Mouse (Mus musculus) frontal cortex, postnatal 25 days (tissue): ENCODE measurements at regions not wholly inside any gene's neighbourhood (a gene's known extent, or its start where the extent isn't known, plus 50 kb on each side); places are given as distances from the start of the nearest gene placed in this dataset.

ENCODE experiments used
- DNase-seq, 2 experiments: peaks; one replicate each; pipeline ENCODE4 v3.0.0; 2022; ENCODE audit warnings: low spot score in 2 of 2

DNA sequence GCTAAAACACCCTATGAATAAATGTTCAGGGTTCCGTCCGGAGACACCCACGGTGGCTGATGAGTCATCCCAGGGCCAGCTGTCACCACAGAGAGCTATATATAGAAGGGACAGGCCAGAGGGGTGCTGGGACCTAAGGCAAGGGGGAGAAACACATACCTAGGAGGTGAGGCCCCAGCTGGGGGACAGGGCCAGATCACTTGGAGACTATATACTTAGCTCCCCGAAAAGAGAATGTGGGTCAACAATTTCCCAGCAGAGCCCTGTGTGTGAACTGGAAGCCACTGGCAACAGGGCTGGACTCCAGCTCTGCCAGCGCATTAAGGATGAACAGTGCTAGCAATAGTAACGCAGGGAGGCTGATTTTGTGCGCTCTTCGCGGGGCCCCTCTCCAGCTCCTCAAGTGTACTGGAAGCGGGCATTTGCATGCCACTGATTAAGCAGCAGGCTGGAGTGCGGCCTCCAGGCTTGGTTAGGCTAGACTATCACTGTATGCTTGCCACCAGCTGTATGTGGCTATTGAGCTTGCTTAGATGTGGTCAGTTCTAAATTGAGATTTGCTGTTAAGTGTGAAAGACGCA lies 320.4 kb downstream of the Bcor start:
- no peak for DNase-seq

DNA sequence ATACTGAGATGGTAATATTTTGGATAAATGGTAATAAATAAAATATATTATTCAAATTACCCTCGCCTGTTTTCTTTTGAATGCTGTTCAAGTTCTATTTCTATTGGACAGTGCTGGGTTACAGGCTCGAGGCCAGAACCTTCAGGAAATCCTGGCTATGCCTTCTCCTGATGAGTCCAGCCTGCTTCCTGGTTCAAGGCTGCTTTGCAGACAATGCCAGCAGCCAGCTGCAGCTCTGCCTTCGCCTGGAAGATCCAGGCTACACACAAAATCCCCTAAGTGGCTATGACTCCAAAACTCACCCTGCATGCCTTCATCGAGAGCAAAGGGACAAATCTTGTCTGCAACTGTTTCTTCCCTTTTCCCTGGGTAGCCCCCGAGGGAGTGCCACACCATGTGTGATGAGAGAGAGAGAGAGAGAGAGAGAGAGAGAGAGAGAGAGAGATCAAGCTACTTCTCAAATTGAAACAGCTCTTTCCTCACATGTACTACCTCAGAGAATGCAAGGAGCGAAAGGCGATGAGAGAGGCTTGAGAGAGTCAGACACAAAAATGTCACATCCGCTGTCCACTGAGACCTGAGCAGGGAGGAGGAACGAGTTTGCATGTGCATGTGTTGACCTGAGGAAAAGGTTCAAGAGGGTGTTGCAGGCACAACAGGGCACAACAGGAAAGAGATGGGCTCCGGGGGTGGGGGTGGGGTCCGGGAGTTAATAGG lies 319.7 kb downstream of the Bcor start:
- DNase-seq: no peak

DNA sequence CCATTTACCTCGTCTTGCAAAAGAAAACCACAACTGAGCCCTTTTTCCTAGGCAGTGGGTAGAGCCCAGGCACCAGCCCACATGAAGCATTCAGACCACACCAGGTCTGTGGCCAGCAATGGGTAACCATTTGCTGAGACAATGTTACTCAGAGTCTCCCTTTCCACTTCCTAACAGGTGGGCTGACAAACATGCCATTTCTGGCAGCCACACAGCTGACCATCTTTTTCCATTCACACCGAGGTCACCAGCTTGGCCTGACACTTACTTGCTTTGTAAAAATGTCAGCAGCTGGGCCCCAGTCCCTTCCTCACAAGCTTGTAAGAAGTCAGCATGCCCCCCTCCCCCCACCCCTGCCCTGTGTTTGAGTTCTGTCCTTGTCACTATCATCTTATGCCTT lies 314.6 kb downstream of the Bcor start:
- DNase-seq: no peak

DNA sequence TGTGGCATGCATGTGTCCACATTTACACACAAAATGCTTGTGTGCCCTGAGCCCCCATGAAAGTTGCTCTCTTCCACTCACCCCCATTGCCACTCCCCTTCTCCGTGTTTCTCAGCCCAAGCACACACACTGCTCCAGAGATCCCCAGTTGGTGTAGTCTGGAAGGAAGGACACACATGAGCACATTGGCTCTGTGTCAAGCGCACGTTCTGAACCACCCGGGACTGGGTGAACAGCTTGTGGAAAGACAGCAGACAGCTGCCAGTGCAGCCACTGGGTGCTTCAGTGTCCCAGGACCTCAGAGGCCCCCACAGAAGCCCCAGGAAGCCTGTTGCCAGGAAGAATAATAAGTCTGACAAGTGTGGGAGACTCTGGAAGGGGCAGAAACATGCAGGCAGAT lies 304.2 kb downstream of the Bcor start:
- no peak for DNase-seq

DNA sequence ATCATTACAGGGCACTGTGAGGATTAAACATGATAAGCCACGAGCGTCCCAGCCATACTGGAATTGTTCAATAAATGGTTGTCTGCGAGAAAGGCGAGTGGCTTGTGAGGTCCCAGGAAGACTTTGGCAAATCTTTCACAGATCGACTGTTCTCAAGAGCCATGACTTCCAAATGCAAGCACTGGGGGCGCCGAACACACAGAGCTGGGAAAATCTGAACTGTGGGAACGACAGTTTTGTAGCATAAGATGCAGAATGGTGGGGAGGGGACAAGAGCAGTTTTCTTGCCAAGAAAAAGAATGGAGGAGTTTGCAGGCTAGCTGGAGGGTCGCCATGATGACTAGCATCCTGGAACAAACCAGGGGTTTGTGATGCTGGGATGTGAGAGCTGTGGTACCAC lies 300.8 kb downstream of the Bcor start:
- no peak for DNase-seq

DNA sequence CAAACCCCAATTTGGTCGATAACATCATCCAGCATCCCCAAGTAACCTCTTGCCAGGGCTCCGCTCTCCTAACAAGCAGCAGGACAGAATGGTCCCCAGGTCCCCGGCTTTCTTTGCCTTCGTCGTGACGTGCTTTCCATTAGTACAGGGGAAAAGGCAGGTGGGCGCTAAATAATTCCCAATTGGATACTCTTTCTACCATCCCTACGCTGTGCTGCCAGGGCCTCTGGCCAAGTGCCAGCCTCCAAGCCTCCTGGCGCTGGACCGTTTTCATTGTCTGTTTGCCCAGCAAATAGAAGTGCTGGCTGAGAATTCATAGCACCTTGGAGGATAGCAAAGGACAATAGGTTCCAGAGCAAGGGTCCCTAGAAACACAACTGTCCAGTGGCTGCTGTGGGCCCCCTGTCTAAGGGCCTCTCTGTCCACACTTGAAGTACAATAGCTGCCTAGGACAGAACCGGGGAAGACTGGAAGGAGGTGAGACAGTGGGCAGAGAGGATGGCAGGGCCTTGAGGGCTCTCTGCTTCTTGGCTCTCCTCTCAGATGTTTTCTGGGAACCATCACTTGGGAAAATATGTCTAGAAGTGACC lies 298.9 kb downstream of the Bcor start:
- no peak for DNase-seq

DNA sequence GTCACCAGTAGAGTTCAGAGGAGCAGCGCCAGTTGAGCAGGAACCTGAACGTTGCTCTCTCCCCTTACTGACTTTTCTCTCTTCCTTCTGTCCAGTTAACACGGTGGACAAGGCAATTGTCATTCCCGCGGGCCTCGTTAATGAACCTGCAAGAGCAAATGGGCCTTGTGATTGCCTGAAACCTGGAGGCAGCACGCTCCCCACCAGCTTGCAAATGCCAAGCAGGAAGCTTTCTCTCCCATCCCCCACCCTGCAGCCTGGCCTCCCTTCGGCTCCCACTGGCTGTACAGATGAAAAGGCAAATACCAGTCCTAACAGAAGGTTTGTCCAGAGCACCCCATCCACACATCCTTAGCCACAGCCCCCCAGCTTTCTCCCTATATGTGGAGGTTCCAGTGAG lies 298.3 kb downstream of the Bcor start:
- DNase-seq: no peak

DNA sequence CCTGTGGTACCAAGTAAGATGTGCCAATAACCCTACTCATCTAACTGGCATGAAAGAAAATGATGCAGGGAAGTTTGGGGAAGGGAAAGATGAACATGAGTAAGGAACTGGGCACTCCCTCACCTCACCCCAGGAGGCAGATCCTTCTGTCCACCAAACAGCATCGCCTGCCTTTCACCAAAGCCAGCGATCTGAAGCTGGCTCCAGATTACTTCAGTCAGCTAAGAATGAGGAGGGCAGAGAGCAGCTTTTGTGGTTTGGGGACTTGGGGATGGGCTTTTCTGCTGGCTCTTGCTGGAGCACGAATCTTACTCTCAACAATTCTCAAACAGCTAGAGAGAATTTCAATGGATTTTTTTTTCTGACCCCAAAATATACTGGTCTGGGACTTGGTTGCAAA lies 297.0 kb downstream of the Bcor start:
- DNase-seq: no peak

DNA sequence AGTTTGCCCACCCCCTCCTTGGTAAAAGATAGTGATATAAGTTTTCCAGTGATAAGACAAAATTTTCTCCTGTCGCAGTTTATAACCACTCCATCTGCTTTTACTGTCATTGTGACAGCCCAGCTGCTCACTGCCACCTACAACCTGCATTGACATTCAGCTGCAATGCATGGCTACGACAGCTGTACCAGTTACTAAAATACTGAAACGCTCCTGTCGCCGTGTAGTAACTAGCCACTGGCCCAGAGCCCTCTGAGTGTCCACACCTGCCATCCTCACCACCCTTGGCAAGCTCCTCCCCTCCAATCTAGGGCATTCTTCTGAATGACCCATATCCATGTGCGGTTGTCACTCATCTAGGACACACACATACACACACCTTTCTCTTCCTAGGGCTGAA lies 286.2 kb downstream of the Bcor start:
- no peak for DNase-seq

DNA sequence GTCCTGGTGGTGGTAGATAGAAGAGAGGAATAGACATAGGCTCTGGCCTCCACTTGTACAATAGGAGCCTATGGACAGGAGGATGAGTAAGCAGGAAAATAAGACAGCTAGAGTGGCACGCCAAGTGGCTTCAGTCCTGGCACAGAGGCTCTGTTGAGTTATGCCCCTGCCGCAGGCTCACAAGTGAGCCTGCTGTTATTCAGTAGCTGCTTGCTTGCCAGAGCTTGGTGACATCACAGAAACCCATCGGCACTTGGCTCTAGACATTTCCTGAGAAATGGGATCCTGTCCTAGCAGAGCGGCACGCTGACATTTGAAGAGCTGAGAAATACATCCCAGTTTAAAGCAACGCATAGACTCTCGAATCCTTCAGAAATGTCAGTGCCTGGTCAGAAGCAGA lies 283.5 kb downstream of the Bcor start:
- no peak for DNase-seq

DNA sequence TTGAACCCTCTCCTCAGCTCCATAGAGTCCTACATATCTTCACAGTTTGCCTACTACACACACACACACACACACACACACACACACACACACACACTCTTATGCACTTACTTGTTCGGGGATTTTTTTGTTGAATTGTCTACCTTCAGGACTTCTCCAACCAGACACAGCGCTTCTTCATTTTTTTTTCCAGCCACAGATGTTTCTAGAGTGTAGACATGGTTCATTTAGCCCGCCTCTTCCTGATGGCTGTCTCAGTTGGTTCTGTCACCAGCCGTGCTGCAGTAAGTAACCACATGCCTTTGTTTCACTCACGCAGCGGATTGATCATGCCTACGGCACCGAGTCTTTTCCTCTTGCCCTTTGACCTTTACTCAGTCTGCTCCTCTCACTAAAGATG lies 282.1 kb downstream of the Bcor start:
- no peak for DNase-seq

DNA sequence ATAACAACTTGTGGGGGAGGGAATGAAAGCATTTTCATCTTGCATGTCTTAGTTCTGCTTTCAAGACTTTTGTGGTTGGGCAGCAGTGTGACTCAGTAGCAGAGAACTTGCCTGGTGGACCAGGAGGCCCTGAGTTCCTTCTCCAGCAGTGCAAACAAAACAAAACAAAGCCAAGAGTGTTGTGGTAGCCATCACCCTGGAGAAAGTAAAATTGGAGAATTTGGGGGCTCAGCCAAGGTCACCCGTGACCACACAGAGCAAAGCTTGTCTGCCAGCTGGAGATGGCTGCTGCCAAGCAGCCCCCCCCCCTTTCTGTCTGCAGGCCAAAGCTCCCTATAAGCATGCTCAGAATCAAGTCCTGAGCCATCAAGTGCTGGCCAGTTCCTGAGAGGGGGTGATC lies 279.2 kb downstream of the Bcor start:
- DNase-seq: no peak

DNA sequence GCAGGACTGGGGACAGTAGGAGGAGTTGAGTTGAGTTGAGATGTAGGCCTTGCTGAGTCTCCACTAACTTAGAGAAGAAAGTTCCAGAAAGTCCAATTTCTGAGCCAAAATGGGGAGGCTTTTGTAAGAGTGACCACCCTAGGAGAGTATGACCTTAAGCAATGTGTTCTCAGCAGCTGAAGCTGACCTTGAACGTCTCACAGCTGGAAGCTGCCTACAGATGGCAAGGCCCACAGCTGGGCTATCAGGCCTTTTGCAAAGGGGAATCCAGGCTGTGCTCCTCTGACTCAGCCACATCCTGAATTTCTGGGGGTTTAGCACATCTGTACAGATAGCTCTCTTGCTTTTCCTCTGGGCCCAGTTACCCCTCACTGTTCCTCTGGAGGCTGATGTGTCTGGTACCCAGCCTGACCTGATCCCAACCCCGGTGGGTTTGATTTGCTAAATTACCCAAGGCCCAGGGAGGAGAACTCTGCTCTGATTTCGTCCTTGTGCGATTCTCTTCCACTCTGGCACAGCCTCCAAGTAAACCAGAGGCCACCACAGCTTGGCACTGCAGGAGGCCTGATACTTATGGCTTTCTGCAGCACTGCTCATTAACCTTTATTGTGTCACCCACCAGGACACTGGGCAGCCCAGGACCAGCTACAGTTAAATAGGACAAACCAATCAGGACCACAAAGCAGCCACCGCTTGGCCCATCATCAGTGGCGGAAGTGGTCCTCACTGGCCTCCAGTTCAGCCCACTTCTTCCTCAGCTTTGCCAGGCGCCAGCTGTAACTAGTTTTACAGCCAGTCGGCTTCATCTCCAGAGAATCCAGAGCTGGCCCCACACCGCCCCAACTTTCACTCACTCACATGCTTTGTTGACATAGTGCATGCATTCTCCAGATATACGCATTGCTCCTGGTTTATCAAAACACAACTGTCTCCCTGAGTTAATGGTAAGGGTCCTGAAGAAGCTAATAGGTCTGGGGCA lies 276.1 kb downstream of the Bcor start:
- DNase-seq: no peak

DNA sequence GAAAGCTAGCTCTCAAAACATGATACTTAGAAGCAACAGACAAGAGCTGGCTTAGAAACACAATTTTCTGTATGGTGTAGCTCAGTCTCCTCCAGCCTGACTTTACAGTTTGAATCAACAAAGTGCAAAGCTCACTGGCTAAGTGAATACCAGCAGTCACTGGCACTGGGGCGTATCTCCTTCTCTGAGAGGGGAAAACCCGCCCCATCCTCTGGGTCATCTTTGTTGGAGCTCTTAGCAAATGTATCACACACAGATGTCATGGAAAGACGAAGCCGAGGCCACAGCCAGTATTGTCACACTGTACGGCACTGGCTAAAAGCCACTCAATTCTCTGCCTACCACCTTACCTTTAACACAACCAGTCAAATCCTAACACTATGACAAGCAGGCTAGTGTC lies 267.8 kb downstream of the Bcor start:
- DNase-seq: no peak

DNA sequence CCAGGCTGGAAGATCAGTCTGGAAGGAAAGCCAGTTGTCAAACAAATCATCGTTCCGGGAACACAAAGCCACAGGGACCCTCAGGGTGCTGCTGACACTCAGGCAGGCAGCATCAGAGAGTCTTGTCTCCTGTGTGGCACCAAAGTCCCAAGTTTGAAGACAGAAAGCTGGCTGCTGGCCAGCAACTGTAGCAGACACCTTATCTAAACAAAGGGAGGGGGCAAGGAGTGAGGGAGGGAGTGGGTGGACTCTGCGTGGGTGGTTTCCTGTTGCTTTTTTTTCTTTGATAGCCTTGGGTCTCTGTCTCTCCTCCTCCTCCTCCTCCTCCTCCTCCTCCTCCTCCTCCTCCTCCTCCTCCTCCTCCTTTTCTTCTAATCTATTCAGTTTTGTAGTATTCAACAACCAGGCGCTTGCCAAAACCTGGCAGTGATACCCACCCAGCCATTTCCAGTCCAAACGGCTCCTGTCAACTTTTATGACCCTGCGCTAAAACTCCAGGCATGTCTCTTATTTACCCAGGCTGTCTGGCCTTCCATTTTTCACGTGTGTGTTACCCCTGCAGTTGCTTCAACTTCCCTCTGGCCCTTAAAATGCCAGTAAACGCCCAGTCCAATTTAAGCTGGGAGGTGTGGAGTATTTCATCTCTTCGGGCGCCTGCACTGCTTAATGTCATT lies 266.4 kb downstream of the Bcor start:
- DNase-seq: no peak

DNA sequence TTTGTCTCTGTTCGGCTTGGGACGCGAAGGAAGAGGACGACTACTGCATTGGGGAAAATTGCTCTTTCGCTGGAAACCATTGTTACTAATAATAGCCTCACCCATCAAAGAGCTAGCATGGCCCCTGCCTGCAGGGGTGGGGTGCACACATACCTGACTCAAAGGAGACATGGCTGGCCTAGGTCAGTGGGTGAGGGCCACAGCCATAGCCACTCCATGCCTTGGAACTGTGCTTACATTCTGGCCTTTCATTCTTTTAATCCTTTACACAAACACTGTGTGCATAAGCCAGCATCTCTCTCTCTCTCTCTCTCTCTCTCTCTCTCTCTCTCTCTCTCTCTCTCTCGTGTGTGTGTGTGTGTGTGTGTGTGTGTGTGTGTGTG lies 265.9 kb downstream of the Bcor start:
- no peak for DNase-seq

DNA sequence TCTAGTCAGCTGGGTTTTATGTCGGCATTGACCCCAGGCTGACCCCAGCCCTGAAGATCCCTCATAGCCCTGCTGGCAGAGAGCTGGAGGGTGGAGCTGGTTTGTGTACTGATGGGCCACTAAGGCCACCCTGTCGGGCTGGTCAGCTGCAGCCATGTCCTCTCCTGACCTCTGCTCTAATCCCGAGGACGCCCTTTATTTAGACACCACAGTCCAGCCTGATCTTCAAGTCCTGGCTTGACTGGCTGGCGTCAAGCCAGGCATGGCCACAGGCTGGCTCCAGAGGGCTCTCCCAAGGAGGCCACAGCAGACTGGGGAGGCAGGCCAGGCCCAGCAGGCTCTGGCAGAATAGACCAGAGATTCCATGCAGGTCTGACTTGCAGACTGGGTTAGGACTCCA lies 264.8 kb downstream of the Bcor start:
- DNase-seq: no peak

DNA sequence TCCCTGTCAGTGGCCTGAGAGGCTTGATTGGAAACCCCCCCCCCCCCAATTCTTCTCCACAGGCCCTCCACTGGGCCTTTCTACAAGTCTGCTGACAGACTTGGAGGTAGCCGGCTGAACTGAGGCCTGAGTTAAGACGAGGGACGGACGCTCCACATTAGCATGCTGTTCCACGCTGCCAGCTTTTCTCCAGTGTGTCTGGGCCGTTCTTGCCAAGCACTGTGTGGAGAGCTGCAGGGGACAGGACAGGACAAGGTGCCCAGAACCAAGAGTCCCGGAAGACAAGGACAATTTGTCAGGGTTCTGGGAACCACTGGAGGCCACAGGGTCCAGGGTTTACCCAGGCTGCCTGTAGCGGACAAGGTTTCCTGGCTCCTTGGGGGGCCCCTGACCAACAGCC lies 261.9 kb downstream of the Bcor start:
- DNase-seq: no peak

DNA sequence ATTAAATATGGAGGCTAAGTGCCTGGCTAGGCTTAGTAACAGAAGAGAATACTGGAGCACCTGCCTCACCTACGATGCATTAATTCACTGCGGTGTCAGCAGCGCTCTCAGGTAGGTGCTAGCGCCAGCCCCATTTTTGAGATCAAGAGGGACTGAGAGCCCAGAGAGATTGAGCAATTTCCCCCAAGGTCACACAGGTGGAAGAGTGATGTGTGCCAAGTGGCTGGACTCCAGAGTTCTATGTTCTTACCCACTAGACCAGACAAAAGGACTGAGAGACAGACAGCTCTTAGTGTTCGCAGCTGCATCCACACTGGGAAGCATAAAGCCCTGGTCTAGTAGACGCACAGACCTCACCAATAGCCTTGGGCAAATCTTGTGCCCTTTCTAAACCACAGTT lies 261.1 kb downstream of the Bcor start:
- DNase-seq: no peak

DNA sequence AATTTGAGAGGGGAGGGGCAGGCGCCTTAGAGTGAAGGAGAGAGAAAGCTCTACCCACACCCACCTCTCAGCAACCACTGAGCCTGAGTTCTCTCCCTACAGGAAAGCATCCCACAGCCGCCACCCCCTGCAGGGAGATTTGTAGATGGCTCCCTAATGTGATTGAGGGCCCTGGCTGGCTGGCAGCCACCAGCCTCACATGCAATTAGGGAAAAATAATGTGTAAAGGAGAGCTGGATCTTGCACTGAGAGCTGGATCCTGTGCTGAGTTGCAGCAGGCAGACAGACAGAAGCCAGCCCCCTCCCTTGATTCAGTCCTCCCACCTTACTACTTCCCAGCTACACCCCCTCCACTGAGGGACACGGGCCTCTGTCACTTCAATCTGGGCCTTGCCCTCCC lies 260.2 kb downstream of the Bcor start:
- no peak for DNase-seq

DNA sequence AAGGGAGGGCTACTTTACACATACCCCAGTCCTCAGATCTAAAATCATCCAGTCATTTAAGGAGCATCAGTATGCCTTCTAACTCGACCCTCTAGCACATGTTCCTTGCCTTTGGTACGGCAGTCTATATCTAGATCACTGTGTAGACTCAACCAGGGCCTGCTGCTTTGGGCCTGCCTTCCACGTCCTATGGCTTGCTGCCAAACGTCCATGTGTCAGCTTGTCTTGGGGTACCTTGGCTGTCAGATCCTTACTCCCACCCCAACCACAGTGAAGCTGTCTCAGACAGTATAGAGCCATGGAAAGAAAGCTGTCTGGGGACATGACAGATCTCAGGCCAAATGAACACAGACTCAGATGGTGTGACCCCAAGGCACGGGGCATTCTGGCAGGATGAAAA lies 258.4 kb downstream of the Bcor start:
- DNase-seq: no peak

DNA sequence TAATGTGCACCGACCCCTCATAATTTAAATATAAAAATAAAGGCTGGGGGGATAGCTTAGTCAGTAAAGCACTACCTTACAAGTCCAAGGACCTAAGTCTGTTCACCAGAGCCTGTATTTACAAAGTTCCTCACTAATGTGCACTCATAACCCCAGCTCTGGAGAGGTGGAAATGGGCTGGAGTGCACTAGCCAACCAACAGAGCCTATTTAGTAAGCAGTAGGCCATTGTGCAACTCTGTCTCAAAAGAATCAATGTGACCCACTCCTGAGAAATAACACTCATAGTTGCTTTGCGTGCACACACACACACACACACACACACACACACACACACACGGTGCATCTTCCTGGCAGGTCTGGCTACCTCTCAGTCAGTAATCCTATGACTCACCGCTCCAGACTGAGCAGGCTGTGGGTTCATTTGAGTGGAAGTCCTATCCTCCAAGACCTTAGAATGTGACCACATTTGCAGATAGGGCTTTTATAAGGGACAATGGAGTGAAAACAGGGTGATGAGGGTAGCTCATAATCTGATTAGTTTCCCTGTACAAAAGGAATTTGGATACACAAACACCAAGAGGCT lies 256.9 kb downstream of the Bcor start:
- DNase-seq: no peak
